Mouse (Mus musculus) forebrain, embryonic 14.5 days (tissue): Measurements from ENCODE around the gene Traf3. TPM values are rescaled to one million over a fixed set of nuclear protein-coding genes. Genes with fewer than 3 reads are reported as not detected.

Source experiments
- ATAC-seq: fragments of 200-750 bp; cut with Nextera tagmentation; 2 replicates; pipeline ENCODE4 v1.8.0; 2017; ENCODE audit warnings: mild to moderate bottlenecking, moderate library complexity
- DNase-seq: peaks from one replicate; pipeline ENCODE4 v3.0.0-alpha.2; 2015; ENCODE audit warnings: low spot score
- H3K27ac ChIP-seq: fragments of 300-500 bp; sonication (generic); 2 replicates; pipeline ENCODE4 v1.5.1; 2014; ENCODE audit warnings: low read depth, mild to moderate bottlenecking, control low read depth, low read length, moderate library complexity
- H3K27me3 ChIP-seq: fragments of 300-500 bp; sonication (generic); replicated peaks from 2 replicates; pipeline ENCODE4 v1.6.1; 2014; ENCODE audit warnings: low read length, control low read depth, mixed read lengths; ENCODE audit not compliant: control insufficient read depth, insufficient read depth
- H3K36me3 ChIP-seq: fragments of 300-500 bp; sonication (generic); 2 replicates; pipeline ENCODE4 v1.6.1; 2014; ENCODE audit warnings: low read length, control low read depth; ENCODE audit not compliant: control insufficient read depth, insufficient read depth
- H3K4me1 ChIP-seq: fragments of 300-500 bp; sonication (generic); 2 replicates; pipeline ENCODE4 v1.6.1; 2014; ENCODE audit warnings: antibody characterized with exemption, low read length, control low read depth; ENCODE audit not compliant: control insufficient read depth, insufficient read depth
- H3K4me2 ChIP-seq: fragments of 300-500 bp; sonication (generic); 2 replicates; pipeline ENCODE4 v1.6.1; 2014; ENCODE audit warnings: mild to moderate bottlenecking, control low read depth, low read length
- H3K4me3 ChIP-seq: fragments of 300-500 bp; sonication (generic); 2 replicates; pipeline ENCODE4 v1.5.1; 2014; ENCODE audit warnings: low read depth, low read length, control low read depth
- H3K9ac ChIP-seq: fragments of 300-500 bp; sonication (generic); 2 replicates; pipeline ENCODE4 v1.6.1; 2014; ENCODE audit warnings: mild to moderate bottlenecking, low read length, control low read depth, moderate library complexity
- H3K9me3 ChIP-seq: fragments of 300-500 bp; sonication (generic); replicated peaks from 2 replicates; pipeline ENCODE4 v1.6.1; 2016; ENCODE audit warnings: low read length, control low read depth, mixed read lengths; ENCODE audit not compliant: control insufficient read depth
- WGBS: fragments of 180-500 bp; shearing (Covaris S2); extraction: QIAGEN DNeasy Blood & Tissue Kit; methylation state at CpG from one replicate; pipeline ENCODE4 v1.1.7; 2014; 5-methylcytosine and 5-hydroxymethylcytosine counted together
- polyA plus RNA-seq: library from polyadenylated mRNA; unstranded; fragments of >200 nt; fragmentation: Nextera tagmentation; extraction: Ambion mirVana; gene quantifications from 2 replicates; pipeline ENCODE4 v1.2.1, GENCODE M21; 2014

Gene Traf3
- polyA plus RNA-seq, 1 experiment from 2014 or later = 9.8 TPM

DNA sequence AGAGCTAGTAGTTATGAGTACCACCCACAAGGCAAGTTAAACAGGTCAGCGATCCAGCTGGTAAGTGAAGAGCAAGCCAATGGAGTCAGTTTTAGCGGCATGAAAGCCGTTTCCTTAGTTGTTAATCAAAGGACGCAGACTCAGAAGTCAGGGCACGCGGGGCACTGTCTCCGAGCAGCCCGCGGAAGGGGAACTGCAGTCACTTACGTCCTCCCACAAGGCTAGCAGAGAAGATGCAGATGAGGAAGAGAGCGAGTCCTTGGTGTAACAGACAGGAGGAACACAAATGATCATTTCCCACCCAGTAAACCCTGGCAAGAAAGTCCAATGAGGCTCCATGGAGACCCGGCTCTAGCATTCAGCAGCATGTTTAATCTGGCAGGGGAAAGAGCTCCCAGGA is 143.1 kb downstream of the Traf3 start:
- H3K4me2 ChIP-seq = no peak overlapping the region
- H3K4me1 ChIP-seq = no peaks in the 10 kb centered on the region
- H3K9ac ChIP-seq = no peak overlapping the region
- no peak overlapping the region for H3K4me3 ChIP-seq
- ATAC-seq (no peak), DNase-seq (no peak)
- H3K36me3 ChIP-seq = peaks cover 97% of the 10 kb centered on the region
- 90% methylated on average over 12 of the region's 12 CpGs for WGBS
- no peaks in the 10 kb centered on the region for H3K9me3 ChIP-seq
- no peaks in the 10 kb centered on the region for H3K27me3 ChIP-seq
- no peak overlapping the region for H3K27ac ChIP-seq

DNA sequence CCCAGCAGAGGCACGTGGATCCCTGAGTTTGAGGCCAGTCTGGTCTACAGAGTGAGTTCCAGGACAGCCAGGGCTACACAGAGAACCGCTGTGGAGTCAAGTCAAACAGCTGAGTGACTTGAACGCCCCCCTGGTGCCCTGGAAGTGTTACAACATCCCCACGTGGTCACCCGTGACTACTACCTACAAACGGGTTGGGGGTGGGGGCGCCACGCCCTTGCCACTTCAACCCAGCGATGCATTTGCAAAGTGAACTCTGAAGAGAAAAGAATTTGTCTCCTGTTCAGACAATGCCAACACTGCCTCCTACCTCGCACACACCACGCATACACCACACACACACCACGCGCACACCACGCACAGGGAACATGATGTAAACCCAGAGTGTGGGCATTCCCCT is 143.8 kb downstream of the Traf3 start:
- Histone ChIP-seq H3K4me2 (no peak overlapping the region), H3K27ac (no peak overlapping the region), H3K27me3 (no peaks in the 10 kb centered on the region), H3K36me3 (peaks cover 97% of the 10 kb centered on the region), H3K9ac (no peak overlapping the region), H3K9me3 (no peaks in the 10 kb centered on the region), H3K4me3 (no peak overlapping the region), H3K4me1 (no peaks in the 10 kb centered on the region)
- 90% methylated on average over 14 of the region's 14 CpGs for WGBS
- no peak for ATAC-seq
- DNase-seq = no peak

DNA sequence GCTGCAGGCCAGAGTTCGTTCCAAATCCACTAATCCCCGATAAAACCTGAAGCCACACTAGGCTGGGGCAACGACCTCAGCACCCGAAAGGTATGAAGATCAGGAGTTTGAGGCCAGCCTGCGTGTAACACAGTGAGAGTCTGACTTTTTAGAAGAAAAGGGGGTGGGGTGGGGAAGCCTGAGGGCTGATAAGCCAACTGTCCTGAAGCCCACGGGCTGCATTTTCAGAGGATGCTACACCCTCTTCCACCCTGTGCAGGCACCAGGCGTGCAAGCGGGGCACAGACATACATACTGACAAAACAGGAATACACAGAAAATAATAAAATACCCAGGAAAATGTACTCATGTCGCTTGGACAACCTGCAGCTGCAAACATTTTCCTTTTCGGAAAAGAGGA is 145.6 kb downstream of the Traf3 start:
- WGBS = 93% methylated on average over 10 of the region's 10 CpGs
- Histone ChIP-seq H3K36me3 (peaks cover 94% of the 10 kb centered on the region), H3K27me3 (no peaks in the 10 kb centered on the region), H3K4me3 (no peak overlapping the region), H3K4me2 (no peak overlapping the region), H3K27ac (no peak overlapping the region), H3K9ac (no peak overlapping the region), H3K9me3 (no peaks in the 10 kb centered on the region), H3K4me1 (no peaks in the 10 kb centered on the region)
- no peak for ATAC-seq
- DNase-seq = no peak

DNA sequence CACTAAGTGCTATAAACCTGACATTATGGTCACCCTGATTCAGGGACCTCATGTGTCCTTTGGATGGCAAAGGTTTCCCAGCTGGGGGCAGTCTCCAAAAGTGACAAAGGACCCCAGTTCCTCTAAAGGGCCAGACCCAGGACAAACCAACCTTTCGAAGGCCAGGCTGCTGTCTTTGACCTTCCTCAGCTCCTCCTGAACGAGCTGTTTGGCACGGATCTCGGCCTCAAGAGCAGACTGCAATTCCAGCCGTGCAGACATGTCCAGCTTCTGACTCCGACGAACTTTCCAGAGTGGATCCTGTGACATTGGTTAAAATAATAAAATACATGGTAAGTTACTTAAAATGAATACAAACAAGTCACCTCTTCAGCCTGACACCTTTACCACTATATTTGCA is 148.1 kb downstream of the Traf3 start:
- WGBS = 98% methylated on average over 7 of the region's 7 CpGs
- ATAC-seq (no peak), DNase-seq (no peak)
- peaks cover 96% of the 10 kb centered on the region for H3K36me3 ChIP-seq
- no peaks in the 10 kb centered on the region for H3K27me3 ChIP-seq
- no peak overlapping the region for H3K4me2 ChIP-seq
- no peaks in the 10 kb centered on the region for H3K4me1 ChIP-seq
- no peaks in the 10 kb centered on the region for H3K9me3 ChIP-seq
- H3K4me3 ChIP-seq = no peak overlapping the region
- H3K9ac ChIP-seq = no peak overlapping the region
- no peak overlapping the region for H3K27ac ChIP-seq

Other genes with a start within 250 kb of the Traf3 start
- 6.0 and 7.2 TPM in 2 replicates for gene Ankrd9, start 187.3 kb upstream of the Traf3 start, polyA plus RNA-seq
- gene Rcor1, start 127.0 kb upstream of the Traf3 start, polyA plus RNA-seq = 8.5 and 9.7 TPM in 2 replicates
- gene 4930595D18Rik, start 18.1 kb downstream of the Traf3 start, polyA plus RNA-seq = not detected in 2 replicates
- gene Amn, start 104.7 kb downstream of the Traf3 start, polyA plus RNA-seq = 1.9 and 2.9 TPM in 2 replicates
- gene Cdc42bpb, start 211.3 kb downstream of the Traf3 start, polyA plus RNA-seq = 28.8 and 34.6 TPM in 2 replicates
- 2.4 and 2.8 TPM in 2 replicates for gene Lbhd2, start 240.4 kb downstream of the Traf3 start, polyA plus RNA-seq